Mouse (Mus musculus) intestine, embryonic 15.5 days (tissue): ENCODE results near the gene Ide. TPM values are rescaled to one million over a fixed set of nuclear protein-coding genes. Genes with fewer than 3 reads are reported as not detected.

ENCODE experiments used
- ATAC-seq: fragments of 200-750 bp; cut with Nextera tagmentation; 2 replicates; pipeline ENCODE4 v1.8.0; 2017; ENCODE audit warnings: moderate TSS enrichment, moderate library complexity
- H3K27ac ChIP-seq: fragments of 300-500 bp; sonication (generic); 2 replicates; pipeline ENCODE4 v1.5.1; 2015; ENCODE audit warnings: mild to moderate bottlenecking, inconsistent platforms
- H3K27me3 ChIP-seq: fragments of 300-500 bp; sonication (generic); replicated peaks from 2 replicates; pipeline ENCODE4 v1.6.1; 2015; ENCODE audit warnings: inconsistent platforms
- H3K36me3 ChIP-seq: fragments of 300-500 bp; sonication (generic); 2 replicates; pipeline ENCODE4 v1.6.1; 2015; ENCODE audit warnings: inconsistent platforms
- H3K4me1 ChIP-seq: fragments of 300-500 bp; sonication (generic); replicated peaks from 2 replicates; pipeline ENCODE4 v1.6.1; 2015; ENCODE audit warnings: inconsistent platforms
- H3K4me2 ChIP-seq: fragments of 300-500 bp; sonication (generic); replicated peaks from 2 replicates; pipeline ENCODE4 v1.6.1; 2015; ENCODE audit warnings: mild to moderate bottlenecking, inconsistent platforms
- H3K4me3 ChIP-seq: fragments of 300-500 bp; sonication (generic); replicated peaks from 2 replicates; pipeline ENCODE4 v1.5.1; 2015; ENCODE audit warnings: inconsistent platforms
- H3K9ac ChIP-seq: fragments of 300-500 bp; sonication (generic); 2 replicates; pipeline ENCODE4 v1.6.1; 2015; ENCODE audit warnings: inconsistent platforms
- H3K9me3 ChIP-seq: fragments of 300-500 bp; sonication (generic); 2 replicates; pipeline ENCODE4 v1.6.1; 2016; ENCODE audit warnings: inconsistent platforms
- WGBS: fragments of 180-500 bp; shearing (Covaris S2); methylation state at CpG from one replicate; pipeline ENCODE4 v1.1.7; 2015; 5-methylcytosine and 5-hydroxymethylcytosine counted together
- polyA plus RNA-seq: library from polyadenylated mRNA; unstranded; fragments of >200 nt; fragmentation: Nextera tagmentation; extraction: Ambion mirVana; gene quantifications from 2 replicates; pipeline ENCODE4 v1.2.1, GENCODE M21; 2015

Ide gene
- polyA plus RNA-seq, 1 experiment from 2014 or later = 56.2 TPM

DNA sequence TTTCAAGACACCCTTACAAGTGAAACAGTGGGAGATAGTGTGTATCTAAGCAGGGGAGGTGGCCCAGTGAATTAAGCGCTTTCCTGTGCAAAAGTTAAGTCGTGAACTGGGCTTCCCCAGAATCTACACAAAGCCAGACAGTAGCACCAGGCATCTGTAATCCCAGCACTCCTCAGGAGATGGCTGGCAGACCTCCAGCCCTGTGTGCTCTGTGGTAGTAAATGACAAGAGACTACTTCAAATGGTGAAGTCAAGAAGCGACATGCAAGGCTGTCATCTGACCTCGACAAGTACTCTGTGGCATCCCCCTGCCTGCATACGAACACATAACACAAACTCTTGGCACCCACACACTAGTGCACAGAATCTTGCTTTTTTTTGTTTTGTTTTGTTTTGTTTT lies 10.4 kb downstream of the Ide start:
- Histone ChIP-seq H3K9me3 (no peaks in the 10 kb centered on the region), H3K27ac (no peak overlapping the region), H3K4me2 (no peak overlapping the region), H3K27me3 (no peaks in the 10 kb centered on the region), H3K4me3 (no peak overlapping the region), H3K4me1 (no peaks in the 10 kb centered on the region), H3K36me3 (peaks cover 4% of the 10 kb centered on the region; the same call in 1 of the 2 replicates), H3K9ac (no peak overlapping the region)
- ATAC-seq = no peak
- 76% methylated on average over 5 of the region's 5 CpGs for WGBS

- Histone ChIP-seq H3K27me3 (no peaks in the 10 kb centered on the region), H3K36me3 (peaks cover 4% of the 10 kb centered on the region; the same call in 1 of the 2 replicates), H3K27ac (no peak overlapping the region), H3K9ac (no peak overlapping the region), H3K9me3 (no peaks in the 10 kb centered on the region), H3K4me2 (no peak overlapping the region), H3K4me3 (no peak overlapping the region), H3K4me1 (no peaks in the 10 kb centered on the region)
- no peak for ATAC-seq
- WGBS = 37% methylated on average over 3 of the region's 3 CpGs
Observed at GRCm38 (mm10) chr19:37323566-37323965, 14.1 kb downstream of the Ide start.

DNA sequence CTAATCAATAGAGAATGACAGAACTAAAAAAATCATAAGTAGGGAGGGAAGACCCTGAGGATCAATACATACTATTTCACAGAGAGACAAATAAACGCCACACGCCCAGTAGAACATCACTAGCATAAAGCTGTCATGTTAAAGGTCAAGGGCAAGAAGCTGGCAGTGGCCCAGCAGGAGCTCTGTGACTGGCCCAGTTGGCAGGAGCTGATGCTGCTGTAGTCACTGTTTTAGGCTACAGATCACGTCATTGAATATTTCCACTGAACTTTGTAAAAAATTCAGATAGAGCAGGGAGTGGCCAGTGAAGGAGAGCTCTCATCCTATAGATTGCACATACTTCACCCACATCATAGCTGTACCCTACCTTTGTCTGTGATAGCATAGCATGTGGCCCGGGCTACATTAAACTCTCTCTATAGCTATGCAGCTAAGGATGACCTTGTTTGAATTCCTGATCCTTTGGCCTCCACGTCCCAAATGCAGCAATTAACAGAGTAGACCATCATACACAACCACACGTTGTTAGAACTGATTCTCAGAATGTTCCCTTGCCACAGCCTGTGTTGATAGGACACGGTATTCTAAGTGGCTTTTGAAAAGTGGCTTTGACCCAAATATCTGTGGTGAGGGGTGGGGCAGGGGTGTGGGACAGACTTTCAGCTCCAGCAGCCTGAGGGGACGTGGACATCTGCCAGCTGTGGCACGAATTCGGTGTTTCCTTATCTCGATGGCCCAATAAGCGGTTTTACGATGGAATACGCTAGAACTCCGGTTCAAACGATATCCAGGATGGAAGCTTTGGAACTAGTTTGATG lies 16.6 kb downstream of the Ide start:
- H3K9me3 ChIP-seq = no peaks in the 10 kb centered on the region
- H3K27me3 ChIP-seq = no peaks in the 10 kb centered on the region
- H3K4me1 ChIP-seq = no peaks in the 10 kb centered on the region
- WGBS = 83% methylated on average over 16 of the region's 16 CpGs
- H3K4me2 ChIP-seq = no peak overlapping the region
- no peak overlapping the region for H3K4me3 ChIP-seq
- no peak for ATAC-seq
- H3K36me3 ChIP-seq = peaks cover 3% of the 10 kb centered on the region; the same call in 1 of the 2 replicates
- H3K27ac ChIP-seq = no peak overlapping the region
- H3K9ac ChIP-seq = no peak overlapping the region

DNA sequence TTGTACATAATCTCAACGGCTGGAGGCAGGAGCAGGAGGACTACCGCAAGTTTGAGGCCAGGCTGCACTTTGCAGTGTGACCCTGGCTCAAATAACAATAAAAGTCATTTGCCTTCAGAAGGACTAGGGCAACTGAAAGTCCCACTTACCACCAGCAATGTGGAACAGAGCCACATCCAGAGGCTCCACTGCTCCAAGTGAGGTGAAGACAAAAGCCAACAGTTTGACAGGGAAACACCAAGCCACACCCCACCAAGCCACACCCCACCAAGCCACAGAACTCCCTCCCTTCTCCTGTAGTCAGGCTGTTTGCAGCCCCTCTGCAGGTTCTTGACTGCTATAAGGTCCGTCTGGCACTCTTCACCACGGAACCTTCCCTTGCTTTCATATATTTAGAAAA lies 20.3 kb downstream of the Ide start:
- H3K9ac ChIP-seq = no peak overlapping the region
- peaks cover 4% of the 10 kb centered on the region; the same call in 1 of the 2 replicates for H3K36me3 ChIP-seq
- no peak overlapping the region for H3K4me3 ChIP-seq
- H3K4me2 ChIP-seq = no peak overlapping the region
- no peaks in the 10 kb centered on the region for H3K4me1 ChIP-seq
- H3K27me3 ChIP-seq = no peaks in the 10 kb centered on the region
- H3K27ac ChIP-seq = no peak overlapping the region
- no peak for ATAC-seq
- 83% methylated on average over 4 of the region's 4 CpGs for WGBS
- no peaks in the 10 kb centered on the region for H3K9me3 ChIP-seq

DNA sequence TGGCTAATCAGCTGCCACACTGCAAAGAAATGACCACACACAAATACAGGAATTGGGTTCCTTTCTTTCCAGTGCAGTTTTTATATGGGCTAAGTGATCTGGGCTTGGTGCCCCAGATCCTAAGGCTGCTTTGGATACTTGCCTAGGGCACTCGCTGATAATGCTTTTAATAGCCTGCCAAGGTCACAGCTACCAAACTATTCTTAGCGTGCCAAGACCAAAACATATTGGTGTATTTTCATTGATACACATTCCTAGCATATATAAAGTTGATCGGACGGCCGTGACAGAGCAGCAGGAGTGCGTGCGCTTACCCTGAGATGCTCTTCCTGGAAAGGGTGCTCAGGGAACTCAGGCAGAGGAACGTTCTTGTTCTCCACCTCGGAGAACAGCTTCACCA lies 22.6 kb downstream of the Ide start:
- no peak overlapping the region for H3K4me2 ChIP-seq
- no peak for ATAC-seq
- H3K9ac ChIP-seq = no peak overlapping the region
- H3K36me3 ChIP-seq = peaks cover 4% of the 10 kb centered on the region
- H3K4me3 ChIP-seq = no peak overlapping the region
- H3K9me3 ChIP-seq = no peaks in the 10 kb centered on the region
- H3K27me3 ChIP-seq = no peaks in the 10 kb centered on the region
- no peak overlapping the region for H3K27ac ChIP-seq
- no peaks in the 10 kb centered on the region for H3K4me1 ChIP-seq
- WGBS = 92% methylated on average over 9 of the region's 9 CpGs

GRCm38 (mm10) chr19:37311426-37311825 lies 26.2 kb downstream of the Ide start:
- 89% methylated on average over 6 of the region's 6 CpGs for WGBS
- Histone ChIP-seq H3K9ac (no peak overlapping the region), H3K36me3 (peaks cover 4% of the 10 kb centered on the region), H3K27me3 (no peaks in the 10 kb centered on the region), H3K27ac (no peak overlapping the region), H3K4me2 (no peak overlapping the region), H3K4me1 (no peaks in the 10 kb centered on the region), H3K9me3 (no peaks in the 10 kb centered on the region), H3K4me3 (no peak overlapping the region)
- no peak for ATAC-seq

- no peaks in the 10 kb centered on the region for H3K9me3 ChIP-seq
- no peaks in the 10 kb centered on the region for H3K4me1 ChIP-seq
- peaks cover 5% of the 10 kb centered on the region for H3K36me3 ChIP-seq
- H3K27me3 ChIP-seq = no peaks in the 10 kb centered on the region
- H3K27ac ChIP-seq = no peak overlapping the region
- no peak overlapping the region for H3K9ac ChIP-seq
- no peak overlapping the region for H3K4me2 ChIP-seq
- H3K4me3 ChIP-seq = no peak overlapping the region
- no peak for ATAC-seq
- WGBS = 81% methylated on average over 4 of the region's 4 CpGs
Observed at GRCm38 (mm10) chr19:37310133-37310532, 27.5 kb downstream of the Ide start.

DNA sequence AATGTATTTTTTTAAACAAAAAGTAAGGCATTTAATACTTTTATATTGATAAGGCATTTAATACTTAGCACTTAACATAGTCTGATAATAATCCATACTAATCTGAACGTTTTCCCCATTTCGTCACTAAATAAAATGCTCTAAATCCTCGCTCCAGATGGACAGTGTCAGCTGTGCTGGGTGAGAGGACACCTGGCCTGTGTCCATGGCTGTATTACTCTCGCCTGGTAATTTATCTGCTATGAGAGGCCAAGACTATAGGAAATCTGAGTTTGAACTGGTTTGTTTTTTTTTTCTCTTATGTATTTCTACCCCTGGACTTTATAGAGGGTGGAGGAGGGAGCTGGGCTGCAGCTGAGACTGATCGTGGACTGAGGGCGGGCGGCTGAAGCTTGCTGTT lies 28.7 kb downstream of the Ide start:
- Histone ChIP-seq H3K27me3 (no peaks in the 10 kb centered on the region), H3K27ac (no peak overlapping the region), H3K9ac (no peak overlapping the region), H3K36me3 (peaks cover 3% of the 10 kb centered on the region; the same call in 1 of the 2 replicates), H3K4me2 (no peak overlapping the region), H3K4me1 (no peaks in the 10 kb centered on the region), H3K9me3 (no peaks in the 10 kb centered on the region), H3K4me3 (no peak overlapping the region)
- ATAC-seq = no peak
- 72% methylated on average over 7 of the region's 7 CpGs for WGBS

- WGBS = 78% methylated on average over 6 of the region's 6 CpGs
- Histone ChIP-seq H3K4me3 (no peak overlapping the region), H3K27me3 (no peaks in the 10 kb centered on the region), H3K4me2 (no peak overlapping the region), H3K9me3 (no peaks in the 10 kb centered on the region), H3K9ac (no peak overlapping the region), H3K27ac (no peak overlapping the region), H3K36me3 (peaks cover 3% of the 10 kb centered on the region; the same call in 1 of the 2 replicates), H3K4me1 (no peaks in the 10 kb centered on the region)
- ATAC-seq = no peak
Observed at GRCm38 (mm10) chr19:37307826-37308545, 29.7 kb downstream of the Ide start.

DNA sequence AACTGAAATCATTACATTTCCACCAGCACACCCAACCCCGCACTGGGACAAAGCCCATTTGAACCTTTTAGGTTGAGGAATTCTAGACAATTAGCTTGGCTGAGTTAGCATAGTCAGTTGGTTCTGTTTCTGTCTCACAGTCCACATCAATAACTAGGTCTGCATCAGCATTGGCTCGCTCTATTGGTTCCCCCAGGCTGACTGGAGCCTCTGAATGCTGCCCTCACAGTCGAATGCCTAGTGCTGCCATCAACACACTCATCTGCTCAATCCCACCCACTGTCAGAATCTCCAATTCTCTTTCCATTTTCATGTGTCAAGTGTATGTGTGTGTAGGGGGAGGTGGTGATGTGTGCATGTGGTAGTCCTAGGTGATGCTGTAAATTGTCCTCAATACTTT lies 31.5 kb downstream of the Ide start:
- Histone ChIP-seq H3K4me3 (no peak overlapping the region), H3K9me3 (no peaks in the 10 kb centered on the region), H3K4me1 (no peaks in the 10 kb centered on the region), H3K36me3 (peaks cover 3% of the 10 kb centered on the region; the same call in 1 of the 2 replicates), H3K9ac (no peak overlapping the region), H3K4me2 (no peak overlapping the region), H3K27ac (no peak overlapping the region), H3K27me3 (no peaks in the 10 kb centered on the region)
- WGBS = 96% methylated on average over 3 of the region's 3 CpGs
- ATAC-seq = no peak

- Histone ChIP-seq H3K27ac (no peak overlapping the region), H3K4me3 (no peak overlapping the region), H3K4me1 (no peaks in the 10 kb centered on the region), H3K27me3 (no peaks in the 10 kb centered on the region), H3K36me3 (0 out of 2 replicates have a peak, but pooled peaks cover 3% of the 10 kb centered on the region), H3K9ac (no peak overlapping the region), H3K4me2 (no peak overlapping the region), H3K9me3 (no peaks in the 10 kb centered on the region)
- WGBS = 94% methylated on average over 5 of the region's 5 CpGs
- no peak for ATAC-seq
Observed at GRCm38 (mm10) chr19:37304866-37305265, 32.8 kb downstream of the Ide start.

DNA sequence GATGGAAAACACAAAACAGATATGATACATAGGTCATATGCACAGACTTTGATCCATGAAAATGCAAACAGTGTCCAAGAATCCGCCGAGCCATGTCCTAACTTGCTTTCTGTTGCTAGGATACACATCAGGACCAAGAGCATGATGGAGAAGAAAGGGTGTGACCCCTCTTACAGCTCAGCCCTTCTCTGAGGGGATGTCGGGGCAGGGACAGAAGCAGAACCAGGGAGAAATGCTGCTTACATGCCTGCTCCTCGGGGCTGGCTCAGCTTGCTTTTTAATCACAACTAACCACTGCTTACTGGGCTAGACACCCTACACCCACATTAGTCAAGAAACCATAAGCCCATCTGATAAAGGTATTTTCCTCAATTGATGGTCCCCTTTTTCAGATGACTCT lies 33.6 kb downstream of the Ide start:
- Histone ChIP-seq H3K27ac (no peak overlapping the region), H3K36me3 (0 out of 2 replicates have a peak, but pooled peaks cover 3% of the 10 kb centered on the region), H3K9me3 (no peaks in the 10 kb centered on the region), H3K9ac (no peak overlapping the region), H3K4me3 (no peak overlapping the region), H3K4me1 (no peaks in the 10 kb centered on the region), H3K4me2 (no peak overlapping the region), H3K27me3 (no peaks in the 10 kb centered on the region)
- ATAC-seq = no peak
- 38% methylated on average over 4 of the region's 4 CpGs for WGBS
